Mouse (Mus musculus) heart, embryonic 13.5 days (tissue): ENCODE results near the gene Gm6899. TPM values are rescaled to one million over a fixed set of nuclear protein-coding genes. Genes with fewer than 3 reads are reported as not detected.

Experiments
- polyA plus RNA-seq: library from polyadenylated mRNA; unstranded; fragments of >200 nt; fragmentation: Nextera tagmentation; extraction: Ambion mirVana; gene quantifications from 2 replicates; pipeline ENCODE4 v1.2.1, GENCODE M21; 2015

The Gm6899 gene
- polyA plus RNA-seq, 1 experiment from 2014 or later, result 0.25 TPM

Other genes with a start within 250 kb of the Gm6899 start
- 23.9 and 24.1 TPM in 2 replicates for gene Fancl, start 207.1 kb upstream of the Gm6899 start, polyA plus RNA-seq
- gene Vrk2, start 758 bp downstream of the Gm6899 start, polyA plus RNA-seq, result 16.7 TPM in 2 replicates